Mouse (Mus musculus): ENCODE data around the gene Ins1. TPM values are rescaled to one million over a fixed set of nuclear protein-coding genes. Genes with fewer than 3 reads are reported as not detected.

The Ins1 gene
- total RNA-seq (2021), result not detected

- DNase-seq (ENCODE audit: extremely low spot score in 1 of 2, low spot score in 1 of 2), result no peak
Measured at GRCm38 (mm10) chr19:52263997-52264396, at the start of gene Ins1. Ins1 (plus strand) TSS chr19:52264297.
